Mouse (Mus musculus) WW6 (cell line): ENCODE results near the gene Sox1.

Experiments used
- DNase-seq: peaks from one replicate; pipeline ENCODE4 v3.0.0-alpha.2; 2013; ENCODE audit warnings: low read depth, low spot score

Gene Sox1

DNA sequence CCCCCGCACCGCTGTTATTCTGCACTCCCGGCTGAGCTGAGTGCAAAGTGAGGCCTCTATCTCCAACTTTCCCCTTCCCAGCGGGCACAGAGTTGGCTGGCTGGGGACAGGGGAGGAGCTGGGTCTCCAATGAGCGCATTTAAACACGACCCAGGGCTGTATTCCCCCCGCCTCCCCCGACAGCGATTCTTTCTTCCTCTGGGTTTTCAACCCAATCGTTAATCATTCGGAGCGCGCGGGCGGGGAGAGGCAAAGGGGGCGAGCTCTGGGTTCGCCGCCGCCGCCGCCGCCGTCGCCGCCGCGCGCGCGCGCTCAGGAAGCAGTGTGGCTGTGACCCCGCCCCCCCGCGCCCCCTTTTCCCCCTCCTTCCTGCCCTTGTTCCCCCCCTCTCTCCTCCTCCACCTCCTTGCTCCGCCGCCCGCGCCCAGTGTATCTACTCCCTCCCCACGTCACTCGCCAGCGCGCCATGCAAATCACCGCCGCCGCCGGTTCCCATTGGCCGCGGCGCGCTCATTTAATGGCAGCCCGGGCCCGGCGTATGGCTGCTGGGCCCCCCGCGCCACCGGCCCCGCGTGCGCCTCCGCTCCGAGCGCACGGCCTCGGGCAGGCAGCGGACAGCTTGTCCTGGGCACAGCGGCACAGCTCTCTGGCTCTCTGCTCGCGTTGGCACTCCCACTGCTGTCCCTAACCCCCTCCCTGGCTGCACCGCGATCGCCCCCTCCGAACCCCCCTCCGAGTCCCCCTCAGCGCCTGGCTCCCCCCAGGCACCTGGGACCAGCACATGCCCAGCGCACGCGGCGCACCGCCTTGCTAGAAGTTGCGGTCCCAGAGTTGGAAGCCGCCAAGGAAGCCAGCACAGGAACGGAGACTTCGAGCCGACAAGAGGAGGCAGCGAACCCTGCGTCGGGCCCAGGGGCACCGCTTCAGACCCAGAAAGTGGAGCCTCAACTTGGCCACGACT is at the start of gene Sox1:
Sox1 (plus strand) TSS at position 225 of the 961 bp plus-strand sequence.
- DNase-seq: no peak

DNA sequence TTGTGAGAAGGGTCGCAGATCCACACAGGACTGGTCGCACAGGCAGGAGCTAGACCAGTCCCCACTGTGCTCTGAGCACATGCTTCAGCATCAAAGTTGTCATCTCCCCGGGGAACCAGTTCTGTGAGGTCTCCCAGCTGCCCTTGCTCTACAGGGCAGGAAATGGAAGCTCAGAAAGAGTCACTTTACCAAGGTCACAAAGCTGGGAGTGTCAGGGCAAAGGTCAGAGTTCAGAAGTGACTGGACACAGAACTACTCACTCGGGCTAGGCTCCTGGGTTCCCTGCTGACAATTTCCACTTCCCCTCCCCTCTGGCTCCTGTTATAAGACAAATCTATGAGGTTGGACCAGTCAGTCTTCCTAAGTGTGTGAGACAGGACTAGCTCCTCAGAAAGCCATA is 49.2 kb upstream of the Sox1 start:
- no peak for DNase-seq

DNA sequence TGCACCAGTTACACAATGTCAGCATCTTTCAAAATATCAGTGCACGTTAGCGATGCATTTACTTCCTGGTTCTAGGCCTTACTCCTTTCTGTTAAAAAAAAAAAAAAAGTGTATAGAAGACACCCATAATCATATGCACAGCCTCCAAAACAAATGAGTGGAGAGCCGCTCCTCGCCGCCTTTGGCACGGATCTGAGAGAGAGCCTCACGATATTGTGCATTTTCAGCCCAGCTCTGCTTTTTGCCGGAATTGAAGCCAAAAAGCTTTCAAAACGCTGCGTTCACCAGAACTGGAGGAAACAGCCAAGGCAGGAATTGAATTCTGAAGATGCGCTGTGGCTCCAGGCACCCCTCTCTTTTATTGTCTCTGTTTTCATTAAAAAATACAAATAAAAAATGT is 48.2 kb upstream of the Sox1 start:
- DNase-seq: no peak

DNA sequence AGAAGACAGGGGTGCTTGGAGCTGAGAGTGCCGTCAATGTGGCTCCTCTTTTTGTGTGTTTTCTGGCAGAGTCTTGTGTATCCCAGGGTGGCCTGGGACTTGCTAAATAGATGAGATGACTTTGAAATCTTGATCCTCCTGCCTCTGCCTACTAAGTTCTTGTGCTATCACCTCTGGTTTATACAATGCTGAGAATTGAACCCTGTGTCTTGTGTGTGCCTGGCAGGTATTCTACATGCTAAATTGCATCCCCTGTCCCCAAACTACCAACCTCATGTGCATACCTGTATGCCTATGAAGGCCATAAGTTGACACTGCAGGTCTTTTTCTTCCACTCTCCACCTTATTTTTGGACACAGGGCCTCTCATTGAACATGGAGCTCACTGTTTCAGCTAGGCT is 46.8 kb upstream of the Sox1 start:
- no peak for DNase-seq

- DNase-seq: no peak
These were observed 45.5 kb upstream of the Sox1 start for GRCm38 (mm10) chr8:12349591-12349990.

GRCm38 (mm10) chr8:12351121-12351520 is 44.0 kb upstream of the Sox1 start:
- DNase-seq: no peak

DNA sequence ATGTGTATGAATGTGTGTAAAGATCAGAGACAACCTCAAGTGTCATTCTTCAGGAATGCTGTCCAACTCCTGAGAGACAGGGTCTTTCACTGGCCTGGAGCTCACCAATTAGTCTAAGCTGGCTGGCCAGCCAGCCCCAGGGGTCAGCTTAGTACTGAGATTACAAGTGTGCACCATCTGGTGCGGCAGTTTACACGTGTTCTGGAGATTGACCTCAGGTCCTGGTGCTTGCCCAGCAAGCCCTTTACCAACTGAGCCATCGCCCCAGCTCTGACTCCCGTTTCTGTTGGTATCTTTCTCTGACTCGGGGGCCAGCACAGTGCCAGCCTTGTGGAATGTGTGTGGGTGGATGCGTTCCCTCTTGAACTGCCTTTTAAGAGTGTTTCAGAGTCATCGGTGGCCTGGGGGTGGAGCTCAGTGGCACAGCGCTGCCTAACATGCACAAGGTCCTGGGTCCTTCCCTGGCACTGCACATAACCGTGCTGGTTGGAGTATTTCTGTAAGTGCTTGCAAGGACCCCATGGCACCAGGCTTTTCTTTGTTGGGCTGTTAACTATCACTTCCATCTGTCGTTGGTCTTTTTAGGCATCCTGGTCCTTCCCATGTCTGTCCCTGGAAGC is 40.6 kb upstream of the Sox1 start:
- DNase-seq: no peak

GRCm38 (mm10) chr8:12368161-12368560 is 26.9 kb upstream of the Sox1 start:
- DNase-seq: no peak

DNA sequence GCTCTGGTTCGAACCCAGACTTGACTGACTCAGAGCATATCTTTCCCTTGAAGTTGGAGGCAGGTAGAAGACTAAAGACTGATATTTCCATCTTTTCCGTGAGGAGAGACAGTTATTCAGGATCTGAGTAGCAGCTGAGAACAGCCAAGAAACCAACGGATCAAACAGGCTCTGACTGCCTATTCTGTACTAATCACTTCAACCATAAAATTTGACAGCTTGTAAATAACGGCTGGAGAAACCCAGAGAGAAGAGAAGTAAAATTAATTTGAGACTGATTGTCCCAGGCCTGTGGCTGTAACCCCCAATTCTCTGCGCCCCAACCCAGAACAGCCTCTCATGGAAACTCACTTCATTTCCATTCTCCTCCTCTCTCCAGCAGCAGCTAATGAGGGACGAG is 26.2 kb upstream of the Sox1 start:
- DNase-seq: no peak

DNA sequence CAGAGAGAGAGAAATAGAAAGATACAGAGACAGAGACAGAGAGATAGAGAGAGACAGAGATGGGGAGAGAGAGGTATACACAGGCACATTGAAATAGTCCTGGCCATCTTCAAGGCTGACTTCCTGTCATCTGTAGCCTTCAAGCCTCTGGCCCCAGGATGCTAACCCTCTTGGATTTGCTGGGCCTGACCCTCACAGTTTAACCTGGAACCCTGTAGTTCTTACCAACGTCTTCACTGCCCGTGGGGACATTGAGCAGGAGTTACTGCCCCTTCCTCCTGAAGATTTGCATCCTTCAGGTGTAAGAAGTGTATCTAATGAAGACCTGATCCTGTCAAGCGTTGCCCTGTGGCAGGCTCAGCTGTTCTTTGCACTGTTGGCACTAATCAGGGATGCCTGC is 14.0 kb upstream of the Sox1 start:
- no peak for DNase-seq

- no peak for DNase-seq
These were observed 12.2 kb upstream of the Sox1 start for GRCm38 (mm10) chr8:12382707-12383561.

DNA sequence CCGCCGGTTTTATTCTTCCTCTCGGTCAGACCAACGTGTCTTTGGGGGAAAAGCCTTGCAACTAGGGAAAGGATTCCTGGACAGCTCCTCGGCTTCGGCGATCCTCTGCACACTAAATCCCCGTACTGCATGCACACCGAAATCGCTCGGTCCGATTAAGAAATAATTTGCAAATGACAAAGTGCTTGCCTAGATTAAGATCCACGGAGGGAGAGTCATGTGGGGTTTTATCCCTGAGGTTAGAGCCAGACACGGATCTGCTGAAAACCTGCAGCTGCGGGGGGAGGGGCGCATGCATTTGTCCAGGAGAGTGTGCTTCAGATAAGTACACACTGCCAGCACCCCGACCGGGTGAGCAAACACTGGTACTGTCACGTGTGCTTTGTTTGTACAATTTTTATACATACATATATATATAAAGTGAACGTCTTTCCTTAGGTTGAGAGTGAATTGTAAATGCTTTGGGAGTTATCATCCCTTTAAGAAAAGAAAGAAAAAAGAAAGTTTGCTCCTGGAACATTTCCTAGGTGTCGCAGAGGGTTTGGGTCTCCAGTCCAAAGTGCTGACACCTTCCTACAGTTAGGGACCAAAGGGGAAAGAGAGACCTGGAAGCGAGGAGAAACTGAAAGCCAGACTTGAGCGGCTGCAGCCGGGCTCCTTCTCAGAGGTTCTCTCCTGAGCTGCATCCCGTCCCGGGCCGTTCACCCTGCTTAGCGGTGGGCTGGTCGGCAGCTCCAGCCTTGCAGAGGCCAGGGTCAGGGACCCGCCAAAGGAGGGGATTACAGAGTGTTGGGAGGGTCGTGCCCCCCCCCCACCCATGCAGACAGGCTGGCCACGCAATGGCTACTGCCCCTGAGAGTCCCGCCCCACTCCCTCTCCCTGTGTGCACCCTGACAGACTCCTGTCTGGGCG is 10.9 kb upstream of the Sox1 start:
- DNase-seq: no peak

- no peak for DNase-seq
These were observed 10.0 kb upstream of the Sox1 start for GRCm38 (mm10) chr8:12384996-12385685.

DNA sequence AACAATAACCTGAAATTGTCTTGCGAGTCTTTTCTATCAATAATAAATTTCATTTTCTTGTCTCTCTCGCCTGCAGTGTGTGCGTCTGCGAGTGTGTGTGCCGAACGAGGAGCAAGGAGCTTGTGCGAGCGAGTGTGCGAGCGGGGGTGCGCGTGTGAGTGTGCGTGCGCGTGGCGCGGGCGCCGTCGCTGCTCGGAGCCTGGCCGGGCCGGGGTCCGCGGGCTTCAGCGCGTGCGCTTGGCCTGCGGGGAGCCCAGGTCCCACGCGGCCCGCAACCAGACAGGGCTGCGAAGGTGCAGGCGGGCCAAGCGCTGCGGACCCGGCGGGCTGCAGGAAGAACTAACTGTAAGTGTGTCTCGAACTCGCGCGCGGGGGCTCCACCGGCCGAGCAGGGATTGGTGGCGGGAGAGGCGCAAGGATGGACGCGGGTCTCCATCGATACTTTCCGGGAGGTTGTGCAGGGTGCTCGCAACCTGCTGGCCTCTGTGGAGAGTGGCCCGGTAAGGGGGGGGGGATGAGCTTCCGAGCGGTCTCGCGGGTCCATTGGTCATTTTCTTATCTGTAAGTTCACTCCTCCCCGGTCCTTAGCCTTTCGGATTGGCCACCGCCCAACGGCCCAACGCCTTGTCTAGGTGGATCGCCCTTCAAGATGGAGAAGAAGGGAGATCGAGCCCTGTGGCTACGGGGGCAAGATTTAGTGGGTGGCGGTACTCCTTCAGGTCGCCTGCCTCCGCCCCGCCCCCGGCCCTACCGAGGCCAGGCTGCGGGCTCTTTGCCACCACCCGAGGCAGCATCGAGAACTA is 9.2 kb upstream of the Sox1 start:
- no peak for DNase-seq

GRCm38 (mm10) chr8:12386530-12387222 is 8.4 kb upstream of the Sox1 start:
- DNase-seq: no peak

GRCm38 (mm10) chr8:12387223-12387860 is 7.8 kb upstream of the Sox1 start:
- DNase-seq: no peak

GRCm38 (mm10) chr8:12387901-12388300 is 7.2 kb upstream of the Sox1 start:
- DNase-seq: no peak

DNA sequence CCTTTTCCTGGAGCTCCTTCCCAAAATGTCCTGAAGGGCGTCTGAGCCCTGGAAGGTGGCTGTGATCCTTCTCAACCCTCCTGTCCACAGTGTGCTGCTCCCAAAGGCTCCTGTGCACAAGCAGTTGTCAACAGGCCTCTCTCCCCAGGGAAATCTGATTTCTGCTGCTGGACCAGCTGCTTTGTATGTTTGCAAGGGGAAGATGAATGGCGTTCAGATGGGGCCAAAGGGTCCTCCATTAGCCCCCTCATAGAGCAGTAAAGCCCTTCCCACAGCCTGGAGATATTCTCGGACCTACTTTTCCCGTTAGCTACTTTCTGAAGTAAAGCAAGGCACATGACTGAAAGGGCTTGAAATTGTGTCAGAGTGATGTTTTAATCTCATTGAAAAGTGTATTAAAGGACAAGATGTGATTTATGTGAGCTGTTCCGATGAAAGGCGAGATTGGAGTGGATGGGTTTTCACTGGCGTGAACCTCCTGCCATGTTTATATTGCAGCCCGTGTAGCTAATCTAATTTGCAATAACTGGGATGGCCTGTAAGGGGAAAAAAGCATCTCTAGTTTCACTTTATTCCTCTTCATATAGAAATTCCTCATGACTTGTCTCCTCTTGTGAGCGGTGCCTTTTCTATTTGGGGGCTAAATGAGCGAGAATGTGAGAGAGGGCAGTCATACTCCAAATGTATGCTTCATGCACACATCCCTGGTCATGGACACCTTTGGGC is 6.5 kb upstream of the Sox1 start:
- no peak for DNase-seq
